Mouse (Mus musculus) testis, adult 2 months (tissue): ENCODE measurements at regions not wholly inside any gene's neighbourhood (a gene's known extent, or its start where the extent isn't known, plus 50 kb on each side); places are given as distances from the start of the nearest gene placed in this dataset.
A peak's percentile ranks its signal among the peaks of the same experiment; 100 is the strongest.

Experiments used
- H3K27ac ChIP-seq: fragments of 200-500 bp; 2 replicates; pipeline ENCODE4 v1.5.1; 2012; ENCODE audit warnings: low read depth, low read length; ENCODE audit not compliant: control insufficient read depth, insufficient read depth
- H3K27me3 ChIP-seq: fragments of 200-500 bp; 2 replicates; pipeline ENCODE4 v1.6.1; 2012; ENCODE audit warnings: mild to moderate bottlenecking, low read length, moderate library complexity; ENCODE audit not compliant: control insufficient read depth, insufficient read depth
- H3K36me3 ChIP-seq: fragments of 200-500 bp; 2 replicates; pipeline ENCODE4 v1.6.1; 2012; ENCODE audit warnings: mild to moderate bottlenecking, low read length; ENCODE audit not compliant: control insufficient read depth, insufficient read depth
- H3K4me1 ChIP-seq: fragments of 200-500 bp; 2 replicates; pipeline ENCODE4 v1.6.1; 2012; ENCODE audit warnings: low read length; ENCODE audit not compliant: control insufficient read depth, insufficient read depth
- H3K4me3 ChIP-seq: fragments of 200-500 bp; 2 replicates; pipeline ENCODE4 v1.5.1; 2012; ENCODE audit warnings: low read depth, mild to moderate bottlenecking, low read length, moderate library complexity, mixed read lengths; ENCODE audit not compliant: control insufficient read depth
- CTCF ChIP-seq: fragments of 200-500 bp; IDR thresholded peaks from 2 replicates; pipeline ENCODE4 v1.5.1; 2012; ENCODE audit warnings: low read depth, mild to moderate bottlenecking, inconsistent platforms, low read length, moderate library complexity; ENCODE audit not compliant: control insufficient read depth, insufficient read depth, insufficient replicate concordance
- POLR2A ChIP-seq: fragments of 200-500 bp; IDR thresholded peaks from 2 replicates; pipeline ENCODE4 v1.6.1; 2012; ENCODE audit warnings: low read depth, mild to moderate bottlenecking, inconsistent platforms, low read length, moderate library complexity; ENCODE audit not compliant: control insufficient read depth

GRCm38 (mm10) chr3:56773920-56774319 lies 527.9 kb downstream of the Tm4sf1 start:
- H3K4me1 ChIP-seq: no peaks in the 10 kb centered on the region
- no peaks in the 10 kb centered on the region for H3K36me3 ChIP-seq
- TF ChIP-seq CTCF: no peak
- no peak for TF ChIP-seq POLR2A
- no peak overlapping the region for H3K4me3 ChIP-seq
- H3K27ac ChIP-seq: no peak overlapping the region
- no peaks in the 10 kb centered on the region for H3K27me3 ChIP-seq

GRCm38 (mm10) chr3:56770225-56770624 lies 531.6 kb downstream of the Tm4sf1 start:
- Histone ChIP-seq H3K27me3 (no peaks in the 10 kb centered on the region), H3K4me1 (no peaks in the 10 kb centered on the region), H3K27ac (no peak overlapping the region), H3K4me3 (no peak overlapping the region), H3K36me3 (no peaks in the 10 kb centered on the region)
- TF ChIP-seq CTCF: no peak
- TF ChIP-seq POLR2A: no peak

GRCm38 (mm10) chr3:56767133-56767532 lies 534.7 kb downstream of the Tm4sf1 start:
- no peaks in the 10 kb centered on the region for H3K36me3 ChIP-seq
- no peak overlapping the region for H3K4me3 ChIP-seq
- no peak overlapping the region for H3K27ac ChIP-seq
- no peak for TF ChIP-seq POLR2A
- TF ChIP-seq CTCF: no peak
- H3K4me1 ChIP-seq: no peaks in the 10 kb centered on the region
- H3K27me3 ChIP-seq: no peaks in the 10 kb centered on the region

GRCm38 (mm10) chr3:56764336-56764735 lies 537.5 kb downstream of the Tm4sf1 start:
- H3K27me3 ChIP-seq: no peaks in the 10 kb centered on the region
- TF ChIP-seq CTCF (no peak), POLR2A (no peak)

GRCm38 (mm10) chr3:56763896-56764295 lies 537.9 kb downstream of the Tm4sf1 start:
- Histone ChIP-seq H3K27me3 (no peaks in the 10 kb centered on the region), H3K27ac (no peak overlapping the region), H3K4me3 (no peak overlapping the region), H3K36me3 (no peaks in the 10 kb centered on the region), H3K4me1 (no peaks in the 10 kb centered on the region)
- TF ChIP-seq CTCF: no peak
- no peak for TF ChIP-seq POLR2A

More at GRCm38 (mm10) chr3:56764336-56764735, 537.5 kb downstream of the Tm4sf1 start:
- Histone ChIP-seq H3K36me3 (no peaks in the 10 kb centered on the region), H3K4me3 (no peak overlapping the region), H3K27ac (no peak overlapping the region), H3K4me1 (no peaks in the 10 kb centered on the region)

- no peaks in the 10 kb centered on the region for H3K36me3 ChIP-seq
- TF ChIP-seq CTCF (peak; percentile 24; the same call in 1 of the 2 replicates), POLR2A (no peak)
- no peak overlapping the region for H3K4me3 ChIP-seq
- H3K4me1 ChIP-seq: no peaks in the 10 kb centered on the region
- H3K27me3 ChIP-seq: no peaks in the 10 kb centered on the region
- no peak overlapping the region for H3K27ac ChIP-seq
Measured at GRCm38 (mm10) chr3:56753654-56754053, 548.1 kb downstream of the Tm4sf1 start.

- Histone ChIP-seq H3K4me1 (no peaks in the 10 kb centered on the region), H3K4me3 (no peak overlapping the region), H3K27me3 (no peaks in the 10 kb centered on the region), H3K27ac (no peak overlapping the region), H3K36me3 (no peaks in the 10 kb centered on the region)
- TF ChIP-seq POLR2A (no peak), CTCF (no peak)
Measured at GRCm38 (mm10) chr3:56751926-56752325, 549.9 kb downstream of the Tm4sf1 start.

GRCm38 (mm10) chr3:56740902-56741301 lies 557.4 kb upstream of the Nbea start:
- Histone ChIP-seq H3K4me1 (no peaks in the 10 kb centered on the region), H3K4me3 (no peak overlapping the region), H3K27ac (no peak overlapping the region), H3K36me3 (no peaks in the 10 kb centered on the region), H3K27me3 (no peaks in the 10 kb centered on the region)
- no peak for TF ChIP-seq CTCF
- TF ChIP-seq POLR2A: no peak

- Histone ChIP-seq H3K27ac (no peak overlapping the region), H3K4me3 (no peak overlapping the region), H3K4me1 (no peaks in the 10 kb centered on the region), H3K27me3 (no peaks in the 10 kb centered on the region), H3K36me3 (no peaks in the 10 kb centered on the region)
- TF ChIP-seq CTCF: no peak
- TF ChIP-seq POLR2A: no peak
Measured at GRCm38 (mm10) chr3:56739451-56739850, 556.0 kb upstream of the Nbea start.
